Mouse (Mus musculus) heart, adult 2 months (tissue): ENCODE measurements around the gene Cacfd1. TPM values are rescaled to one million over a fixed set of nuclear protein-coding genes. Genes with fewer than 3 reads are reported as not detected.

Experiments
- DNase-seq, 2 experiments: peaks; one replicate each; pipeline ENCODE4 v3.0.0; 2021
- H3K27ac ChIP-seq: fragments of 200-600 bp; 2 replicates; pipeline ENCODE4 v1.8.1; 2022
- H3K27me3 ChIP-seq: fragments of 200-500 bp; 2 replicates; pipeline ENCODE4 v1.6.1; 2012; ENCODE audit warnings: mild to moderate bottlenecking, low read length, inconsistent platforms, mixed read lengths; ENCODE audit not compliant: control insufficient read depth, insufficient read depth
- H3K36me3 ChIP-seq: fragments of 200-500 bp; 2 replicates; pipeline ENCODE4 v1.6.1; 2012; ENCODE audit warnings: low read length, inconsistent platforms; ENCODE audit not compliant: control insufficient read depth, insufficient read depth
- H3K4me1 ChIP-seq: fragments of 200-500 bp; 2 replicates; pipeline ENCODE4 v1.6.1; 2011; ENCODE audit warnings: low read length; ENCODE audit not compliant: control insufficient read depth, insufficient read depth
- H3K4me3 ChIP-seq: fragments of 200-600 bp; 2 replicates; pipeline ENCODE4 v1.8.1; 2022
- H3K79me2 ChIP-seq: fragments of 200-500 bp; replicated peaks from 2 replicates; pipeline ENCODE4 v1.6.1; 2012; ENCODE audit warnings: mild to moderate bottlenecking, inconsistent platforms, low read length, moderate library complexity, mixed read lengths; ENCODE audit not compliant: control insufficient read depth, insufficient read depth
- H3K9ac ChIP-seq: fragments of 200-500 bp; 2 replicates; pipeline ENCODE4 v1.6.1; 2012; ENCODE audit warnings: low read depth, mild to moderate bottlenecking, control low read depth, inconsistent platforms, low read length, mixed read lengths
- CTCF ChIP-seq: fragments of 200-600 bp; IDR thresholded peaks from 2 replicates; pipeline ENCODE4 v1.8.1; 2022; ENCODE audit warnings: antibody characterized with exemption, mild to moderate bottlenecking, moderate library complexity
- EP300 ChIP-seq: fragments of 200-500 bp; IDR thresholded peaks from 2 replicates; pipeline ENCODE4 v1.6.1; 2011; ENCODE audit warnings: low read depth, low read length, control low read depth; ENCODE audit not compliant: insufficient read depth
- POLR2A ChIP-seq: fragments of 200-500 bp; IDR thresholded peaks from 2 replicates; pipeline ENCODE4 v1.6.1; 2011; ENCODE audit warnings: mild to moderate bottlenecking, low read depth, low read length, control low read depth; ENCODE audit not compliant: insufficient read depth
- WGBS: fragments of 180-500 bp; shearing (Covaris S2); methylation state at CpG from one replicate; pipeline ENCODE4 v1.1.7; 2018; 5-methylcytosine and 5-hydroxymethylcytosine counted together
- intact Hi-C: fragments of 180-260 bp; cut with DNase I; formaldehyde crosslinking; loops from one replicate; pipeline ENCODE4 v1.15.1; 2025
- polyA plus RNA-seq: library from polyadenylated mRNA; depleted of rRNA; stranded (reverse); fragments of >200 nt; gene quantifications from 2 replicates; pipeline ENCODE4 v1.2.3, GENCODE M21; 2012
- total RNA-seq, 2 experiments: library from RNA; stranded (reverse); gene quantifications; 2 replicates each; pipeline ENCODE4 v1.2.3; 2021

The Cacfd1 gene
- total and polyA plus RNA-seq, 3 experiments, result 44.5 to 57.7 (median 44.7) TPM

DNA sequence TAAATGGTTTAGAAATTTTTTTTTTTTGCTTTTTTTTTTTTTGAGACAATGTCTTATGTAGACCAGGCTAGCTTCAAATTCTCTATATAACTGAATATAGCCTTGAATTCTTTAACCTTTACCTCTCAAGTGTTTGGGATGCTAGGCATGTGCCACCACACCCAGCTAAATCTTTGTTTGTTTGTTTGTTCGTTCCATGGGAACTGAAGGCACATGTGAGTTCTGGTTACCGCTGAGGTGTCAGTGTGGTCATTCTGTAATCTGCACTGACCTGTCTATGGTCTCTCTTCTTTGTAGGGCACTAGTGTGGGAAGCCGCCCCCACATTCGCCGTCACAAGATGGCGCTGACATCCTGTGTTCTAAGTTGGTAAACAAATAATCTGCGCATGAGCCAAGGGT is 11.7 kb upstream of the Cacfd1 start:
- no peak for DNase-seq
- no peak overlapping the region for H3K4me3 ChIP-seq
- no peak overlapping the region for H3K9ac ChIP-seq
- H3K4me1 ChIP-seq, result no peaks in the 10 kb centered on the region
- WGBS, result 90% methylated on average over 7 of the region's 7 CpGs
- no peak overlapping the region for H3K27ac ChIP-seq
- no peaks in the 10 kb centered on the region for H3K27me3 ChIP-seq
- intact Hi-C loops, result no loop called here
- no peaks in the 10 kb centered on the region for H3K79me2 ChIP-seq
- H3K36me3 ChIP-seq, result no peaks in the 10 kb centered on the region
- TF ChIP-seq EP300, result no peak

DNA sequence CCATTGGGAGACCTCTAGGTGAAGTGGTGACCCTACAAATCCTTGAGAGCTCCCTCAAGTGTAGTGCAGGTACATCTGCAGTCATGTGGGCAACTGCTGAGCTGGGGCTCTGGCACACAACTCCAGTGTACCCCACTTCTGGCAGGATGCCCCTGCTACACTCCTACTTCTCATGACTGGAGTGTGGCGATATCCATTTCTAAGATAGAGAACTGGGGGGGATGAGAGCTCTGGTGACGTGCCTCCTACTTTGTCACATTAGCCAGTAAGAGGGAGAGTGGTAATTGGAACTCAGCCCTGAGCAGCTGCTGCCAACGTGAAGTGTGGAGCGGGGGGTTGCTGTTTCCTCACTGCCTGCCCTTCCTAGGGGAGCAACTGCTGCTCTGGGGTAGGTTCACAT is 3.5 kb upstream of the Cacfd1 start:
- Histone ChIP-seq H3K4me3 (no peak overlapping the region), H3K36me3 (no peaks in the 10 kb centered on the region), H3K79me2 (no peaks in the 10 kb centered on the region), H3K27me3 (no peaks in the 10 kb centered on the region), H3K9ac (no peak overlapping the region), H3K27ac (no peak overlapping the region), H3K4me1 (peaks cover 5% of the 10 kb centered on the region)
- no peak for TF ChIP-seq CTCF
- DNase-seq, result no peak
- intact Hi-C loops, result no loop called here
- WGBS, result 52% methylated on average over 4 of the region's 4 CpGs

DNA sequence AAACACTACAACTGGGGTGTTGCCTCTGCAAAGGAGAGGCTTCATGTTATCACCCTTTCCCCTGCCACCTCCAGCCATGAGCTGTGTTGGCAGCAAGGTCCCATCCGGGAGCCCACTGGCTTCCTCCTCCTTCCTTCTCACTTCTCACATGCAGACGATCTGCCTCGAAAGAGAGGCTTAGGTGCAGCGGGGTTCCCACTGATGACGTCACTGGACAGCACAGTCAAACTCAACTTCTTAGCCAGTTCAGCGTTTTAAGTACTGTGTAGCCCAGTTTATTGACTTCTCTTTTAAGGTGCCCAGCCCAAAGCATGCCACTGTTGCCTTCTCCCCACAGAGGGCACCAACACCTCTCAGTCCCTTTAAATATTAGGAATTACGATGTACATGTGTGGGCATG is 2.0 kb upstream of the Cacfd1 start:
- intact Hi-C loops, result no loop called here

DNA sequence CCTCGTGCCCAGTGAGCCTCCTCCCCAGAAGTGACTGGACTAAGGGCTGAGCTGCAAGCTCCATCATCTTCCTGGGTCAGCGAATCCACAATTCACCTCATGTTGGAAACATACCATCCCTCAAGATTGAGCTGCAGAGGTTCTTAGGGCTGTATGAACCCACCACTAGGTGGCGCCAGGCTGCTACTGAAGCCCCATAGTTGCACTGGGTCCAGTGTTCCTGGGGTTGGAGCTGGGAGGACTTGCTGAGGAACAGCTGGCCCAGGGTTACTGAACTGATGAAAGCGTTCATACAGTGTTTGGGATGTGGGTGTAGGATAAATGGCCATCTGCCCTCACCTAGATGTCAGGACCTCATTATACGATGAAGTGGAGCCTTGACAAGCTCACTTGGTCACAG is 8.1 kb downstream of the Cacfd1 start:
- no peak for TF ChIP-seq POLR2A
- peak; percentile 72 for TF ChIP-seq EP300
- TF ChIP-seq CTCF, result peak; percentile 99
- Histone ChIP-seq H3K27ac (no peak overlapping the region), H3K9ac (no peak overlapping the region), H3K4me3 (no peak overlapping the region), H3K79me2 (no peaks in the 10 kb centered on the region), H3K4me1 (no peaks in the 10 kb centered on the region), H3K36me3 (no peaks in the 10 kb centered on the region), H3K27me3 (no peaks in the 10 kb centered on the region)
- 41% methylated on average over 5 of the region's 5 CpGs for WGBS
- DNase-seq, result peak; percentile 68 to 81
- intact Hi-C loops, result loop anchor here (1.0 to 2.0 kb wide), 2 partner anchors 20 to 219 kb away; no protein-coding TSS in a partner anchor

More for the DNA sequence above, 2.0 kb upstream of the Cacfd1 start:
- 60% methylated on average over 7 of the region's 7 CpGs for WGBS
- Histone ChIP-seq H3K9ac (no peak overlapping the region), H3K36me3 (no peaks in the 10 kb centered on the region), H3K27ac (no peak overlapping the region), H3K4me3 (no peak overlapping the region), H3K27me3 (no peaks in the 10 kb centered on the region), H3K79me2 (no peaks in the 10 kb centered on the region), H3K4me1 (peaks cover 6% of the 10 kb centered on the region)
- DNase-seq, result no peak
- TF ChIP-seq EP300, result no peak
- no peak for TF ChIP-seq CTCF

DNA sequence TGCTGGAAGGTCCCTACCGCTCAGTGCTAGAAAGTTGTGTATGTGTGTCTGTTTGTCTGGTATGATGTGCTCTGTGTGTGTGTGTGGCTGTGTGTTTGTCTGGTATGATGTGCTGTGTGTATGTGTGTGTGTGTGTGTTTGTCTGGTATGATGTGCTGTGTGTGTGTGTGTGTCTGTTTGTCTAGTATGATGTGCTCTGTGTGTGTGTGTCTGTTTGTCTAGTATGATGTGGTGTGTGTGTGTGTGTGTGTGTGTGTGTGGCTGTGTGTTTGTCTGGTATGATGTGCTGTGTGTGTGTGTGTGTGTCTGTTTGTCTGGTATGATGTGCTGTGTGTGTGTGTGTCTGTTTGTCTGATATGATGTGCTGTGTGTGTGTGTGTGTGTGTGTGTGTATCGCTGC is 9.8 kb downstream of the Cacfd1 start:
- WGBS, result 95% methylated on average over 2 of the region's 2 CpGs
- intact Hi-C loops, result loop anchor here (2.0 kb wide), 1 partner anchor 217 kb away; no protein-coding TSS in a partner anchor
- Histone ChIP-seq H3K79me2 (no peaks in the 10 kb centered on the region), H3K36me3 (no peaks in the 10 kb centered on the region), H3K4me1 (no peaks in the 10 kb centered on the region), H3K9ac (no peak overlapping the region), H3K27ac (no peak overlapping the region), H3K27me3 (no peaks in the 10 kb centered on the region), H3K4me3 (no peak overlapping the region)
- TF ChIP-seq EP300 (no peak), CTCF (no peak), POLR2A (no peak)
- DNase-seq, result no peak

DNA sequence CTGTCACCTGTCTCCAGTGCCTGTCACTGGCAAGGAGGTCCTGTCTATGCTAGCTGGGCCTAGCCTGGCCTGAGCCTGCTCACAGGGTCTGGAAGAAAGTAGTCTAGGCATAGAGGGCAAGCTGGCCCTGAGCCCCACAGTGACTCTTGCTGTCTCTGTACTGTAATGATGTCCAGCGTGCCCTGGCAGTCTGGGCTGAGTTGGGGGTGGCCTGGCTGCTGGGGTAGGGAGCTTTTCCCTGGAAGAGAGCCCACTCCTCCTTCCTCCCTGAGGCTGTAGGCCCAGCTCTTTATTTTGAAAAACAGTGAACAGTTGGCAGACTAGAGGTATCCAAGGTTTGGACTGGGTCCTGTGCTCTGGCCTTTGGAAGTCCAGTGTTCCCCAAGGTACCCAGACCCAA is 11.4 kb downstream of the Cacfd1 start:
- H3K79me2 ChIP-seq, result no peaks in the 10 kb centered on the region
- WGBS, result 70% methylated on average over 1 of the region's 1 CpGs
- H3K9ac ChIP-seq, result no peak overlapping the region
- no peak overlapping the region for H3K4me3 ChIP-seq
- intact Hi-C loops, result no loop called here
- no peak overlapping the region for H3K27ac ChIP-seq
- H3K36me3 ChIP-seq, result no peaks in the 10 kb centered on the region
- TF ChIP-seq CTCF (no peak), EP300 (no peak), POLR2A (no peak)
- H3K27me3 ChIP-seq, result no peaks in the 10 kb centered on the region
- H3K4me1 ChIP-seq, result no peaks in the 10 kb centered on the region
- DNase-seq, result no peak
